Mouse (Mus musculus) hindbrain, postnatal 0 days (tissue): ENCODE data around the gene Olfr1418. TPM values are rescaled to one million over a fixed set of nuclear protein-coding genes. Genes with fewer than 3 reads are reported as not detected.

Source experiments
- ATAC-seq: fragments of 200-750 bp; cut with Nextera tagmentation; 2 replicates; pipeline ENCODE4 v1.8.0; 2017; ENCODE audit warnings: mild to moderate bottlenecking, moderate TSS enrichment, moderate library complexity
- DNase-seq: peaks from one replicate; pipeline ENCODE4 v3.0.0-alpha.2; 2015; ENCODE audit warnings: low spot score
- H3K27ac ChIP-seq: fragments of 300-500 bp; sonication (generic); 2 replicates; pipeline ENCODE4 v1.5.1; 2014; ENCODE audit warnings: mild to moderate bottlenecking
- H3K27me3 ChIP-seq: fragments of 300-500 bp; sonication (generic); 2 replicates; pipeline ENCODE4 v1.6.1; 2014; ENCODE audit warnings: low read length, mixed read lengths; ENCODE audit not compliant: insufficient read depth
- H3K36me3 ChIP-seq: fragments of 300-500 bp; sonication (generic); 2 replicates; pipeline ENCODE4 v1.6.1; 2014; ENCODE audit warnings: low read length, mixed read lengths; ENCODE audit not compliant: insufficient read depth
- H3K4me1 ChIP-seq: fragments of 300-500 bp; sonication (generic); 2 replicates; pipeline ENCODE4 v1.6.1; 2014; ENCODE audit warnings: antibody characterized with exemption, low read length, mixed read lengths; ENCODE audit not compliant: insufficient read depth
- H3K4me2 ChIP-seq: fragments of 300-500 bp; sonication (generic); 2 replicates; pipeline ENCODE4 v1.6.1; 2014; ENCODE audit warnings: low read depth, mild to moderate bottlenecking, low read length, moderate library complexity, mixed read lengths
- H3K4me3 ChIP-seq: fragments of 300-500 bp; sonication (generic); 2 replicates; pipeline ENCODE4 v1.5.1; 2014; ENCODE audit warnings: low read length
- H3K9ac ChIP-seq: fragments of 300-500 bp; sonication (generic); replicated peaks from 2 replicates; pipeline ENCODE4 v1.6.1; 2014; ENCODE audit warnings: mild to moderate bottlenecking, low read length, moderate library complexity, mixed read lengths
- H3K9me3 ChIP-seq: fragments of 300-500 bp; sonication (generic); 2 replicates; pipeline ENCODE4 v1.6.1; 2016; ENCODE audit warnings: low read length, mixed read lengths
- CTCF ChIP-seq: IDR thresholded peaks from 2 replicates; pipeline ENCODE4 v1.5.1; 2016; ENCODE audit warnings: antibody characterized with exemption, control low read depth, low read depth
- WGBS: fragments of 180-500 bp; shearing (Covaris S2); extraction: QIAGEN DNeasy Blood & Tissue Kit; methylation state at CpG from one replicate; pipeline ENCODE4 v1.1.7; 2014; 5-methylcytosine and 5-hydroxymethylcytosine counted together
- polyA plus RNA-seq: library from polyadenylated mRNA; unstranded; fragments of >200 nt; fragmentation: Nextera tagmentation; extraction: Ambion mirVana; gene quantifications from 2 replicates; pipeline ENCODE4 v1.2.1, GENCODE M21; 2015
- total RNA-seq: library from RNA; depleted of rRNA; stranded (reverse); fragments of >200 nt; gene quantifications from 2 replicates; pipeline ENCODE4 v1.2.3, GENCODE M21; 2014

Gene Olfr1418
- total and polyA plus RNA-seq, 2 experiments from 2014 or later = not detected

GRCm38 (mm10) chr19:11852652-11853051 lies 8.2 kb downstream of the Olfr1418 start:
- Histone ChIP-seq H3K27ac (no peak overlapping the region), H3K4me2 (no peak overlapping the region), H3K4me1 (no peaks in the 10 kb centered on the region), H3K9me3 (no peaks in the 10 kb centered on the region), H3K4me3 (no peak overlapping the region), H3K9ac (no peak overlapping the region), H3K36me3 (no peaks in the 10 kb centered on the region), H3K27me3 (no peaks in the 10 kb centered on the region)
- DNase-seq (no peak), ATAC-seq (no peak)
- no peak for TF ChIP-seq CTCF
- WGBS = 66% methylated on average over 4 of the region's 4 CpGs

- 76% methylated on average over 4 of the region's 4 CpGs for WGBS
- H3K4me3 ChIP-seq = no peak overlapping the region
- no peak overlapping the region for H3K9ac ChIP-seq
- DNase-seq (no peak), ATAC-seq (no peak)
- H3K9me3 ChIP-seq = no peaks in the 10 kb centered on the region
- H3K36me3 ChIP-seq = no peaks in the 10 kb centered on the region
- no peaks in the 10 kb centered on the region for H3K27me3 ChIP-seq
- no peak for TF ChIP-seq CTCF
- no peak overlapping the region for H3K27ac ChIP-seq
- H3K4me2 ChIP-seq = no peak overlapping the region
- no peaks in the 10 kb centered on the region for H3K4me1 ChIP-seq
Observed at GRCm38 (mm10) chr19:11846333-11846732, 14.5 kb downstream of the Olfr1418 start.

GRCm38 (mm10) chr19:11839119-11839518 lies 21.7 kb downstream of the Olfr1418 start, which contains the start of gene Olfr1417:
Olfr1417 (minus strand) TSS chr19:11839219.
- no peak for TF ChIP-seq CTCF
- H3K36me3 ChIP-seq = no peaks in the 10 kb centered on the region
- no peak within 1 kb of the TSS for H3K27ac ChIP-seq
- H3K4me2 ChIP-seq = no peak within 1 kb of the TSS
- 89% methylated on average over 4 of the region's 4 CpGs for WGBS
- H3K9ac ChIP-seq = no peak within 1 kb of the TSS
- H3K9me3 ChIP-seq = no peaks in the 10 kb centered on the region
- no peaks in the 10 kb centered on the region for H3K4me1 ChIP-seq
- H3K27me3 ChIP-seq = no peaks in the 10 kb centered on the region
- ATAC-seq (no peak), DNase-seq (no peak)
- no peak within 1 kb of the TSS for H3K4me3 ChIP-seq

- Histone ChIP-seq H3K4me3 (no peak overlapping the region), H3K36me3 (no peaks in the 10 kb centered on the region), H3K9me3 (no peaks in the 10 kb centered on the region), H3K9ac (no peak overlapping the region), H3K27ac (no peak overlapping the region), H3K27me3 (no peaks in the 10 kb centered on the region), H3K4me1 (no peaks in the 10 kb centered on the region), H3K4me2 (no peak overlapping the region)
- TF ChIP-seq CTCF = no peak
- ATAC-seq (no peak), DNase-seq (no peak)
- 29% methylated on average over 4 of the region's 4 CpGs for WGBS
Observed at GRCm38 (mm10) chr19:11823346-11824065, 37.4 kb downstream of the Olfr1418 start.

- WGBS = 33% methylated on average over 6 of the region's 6 CpGs
- no peak for TF ChIP-seq CTCF
- ATAC-seq (no peak), DNase-seq (peak; percentile 38)
- peak overlapping the region; percentile 61 for H3K4me3 ChIP-seq
- H3K4me1 ChIP-seq = no peaks in the 10 kb centered on the region; the same call in 1 of the 2 replicates
- no peaks in the 10 kb centered on the region for H3K9me3 ChIP-seq
- no peak overlapping the region for H3K27ac ChIP-seq
- no peak overlapping the region for H3K9ac ChIP-seq
- no peaks in the 10 kb centered on the region for H3K27me3 ChIP-seq
- H3K4me2 ChIP-seq = peak overlapping the region; percentile 92
- H3K36me3 ChIP-seq = no peaks in the 10 kb centered on the region
Observed at GRCm38 (mm10) chr19:11820211-11820610, 40.7 kb downstream of the Olfr1418 start.

GRCm38 (mm10) chr19:11819800-11820199 lies 41.1 kb downstream of the Olfr1418 start:
- Histone ChIP-seq H3K9ac (no peak overlapping the region), H3K27me3 (no peaks in the 10 kb centered on the region)
- 1% methylated on average over 15 of the region's 15 CpGs for WGBS

GRCm38 (mm10) chr19:11819143-11819700 lies 41.6 kb downstream of the Olfr1418 start, which contains the start of gene Stx3:
Stx3 (minus strand) TSS chr19:11819403.
- peak within 1 kb of the TSS; percentile 92 for H3K4me2 ChIP-seq
- no peaks in the 10 kb centered on the region for H3K36me3 ChIP-seq
- ATAC-seq (peak; percentile 1; the same call in 1 of the 2 replicates), DNase-seq (peak; percentile 4)
- no peaks in the 10 kb centered on the region; the same call in 1 of the 2 replicates for H3K4me1 ChIP-seq
- peak within 1 kb of the TSS; percentile 65 for H3K27ac ChIP-seq
- no peaks in the 10 kb centered on the region for H3K9me3 ChIP-seq
- peak within 1 kb of the TSS; percentile 61 for H3K4me3 ChIP-seq
- H3K9ac ChIP-seq = peak within 1 kb of the TSS; percentile 84
- no peaks in the 10 kb centered on the region for H3K27me3 ChIP-seq
- TF ChIP-seq CTCF = no peak
- under 1% methylated on average over 20 of the region's 20 CpGs for WGBS

More at GRCm38 (mm10) chr19:11819800-11820199, 41.1 kb downstream of the Olfr1418 start:
- H3K9me3 ChIP-seq = no peaks in the 10 kb centered on the region
- TF ChIP-seq CTCF = peak; percentile 76
- ATAC-seq (peak; percentile 72), DNase-seq (peak; percentile 89)
- H3K4me1 ChIP-seq = no peaks in the 10 kb centered on the region; the same call in 1 of the 2 replicates
- H3K36me3 ChIP-seq = no peaks in the 10 kb centered on the region
- H3K27ac ChIP-seq = no peak overlapping the region
- peak overlapping the region; percentile 61 for H3K4me3 ChIP-seq
- peak overlapping the region; percentile 92 for H3K4me2 ChIP-seq
